Mouse (Mus musculus): ENCODE data around the gene Apip.

The Apip gene

GRCm38 (mm10) chr2:103102595-103102994 is 29.1 kb downstream of the Apip start:
- DNase-seq (ENCODE audit: low spot score), result no peak

DNA sequence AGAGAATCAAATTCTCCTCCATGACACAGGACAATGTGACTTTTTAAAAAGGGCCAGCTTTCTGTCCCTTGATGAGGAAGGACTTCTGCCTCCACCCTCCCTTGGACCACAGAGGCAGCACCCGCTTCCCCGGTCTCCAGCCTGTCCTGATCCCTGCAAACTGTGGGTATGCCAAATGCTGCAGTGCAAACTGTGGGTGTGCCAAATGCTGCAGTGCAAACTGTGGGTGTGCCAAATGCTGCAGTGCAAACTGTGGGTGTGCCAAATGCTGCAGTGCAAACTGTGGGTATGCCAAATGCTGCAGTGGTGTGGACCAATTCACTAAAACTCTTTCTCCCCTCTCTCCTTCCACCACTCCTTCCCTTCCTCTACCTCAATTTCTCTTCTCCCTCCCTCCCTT is 32.7 kb downstream of the Apip start:
- DNase-seq (ENCODE audit: low spot score), result no peak

DNA sequence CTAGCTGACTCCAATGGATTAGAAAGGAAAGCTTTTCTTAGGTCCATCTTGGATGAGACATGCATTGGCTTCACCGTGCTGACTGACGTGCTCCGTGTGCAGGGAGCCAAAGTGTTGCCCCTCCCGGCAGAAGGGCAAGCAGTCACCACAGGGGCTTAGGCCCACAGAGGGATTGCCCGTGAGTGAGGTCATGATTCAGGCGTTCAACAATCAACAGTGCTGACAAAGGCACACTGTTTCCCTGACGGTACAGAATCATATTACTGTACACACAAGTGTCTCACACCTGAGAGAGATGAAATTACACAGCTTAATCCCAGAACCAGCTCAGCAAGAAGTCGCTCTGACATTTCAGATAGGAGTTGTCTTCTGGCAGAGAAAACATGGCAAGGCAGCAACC is 38.2 kb downstream of the Apip start:
- DNase-seq (ENCODE audit: low spot score), result no peak

DNA sequence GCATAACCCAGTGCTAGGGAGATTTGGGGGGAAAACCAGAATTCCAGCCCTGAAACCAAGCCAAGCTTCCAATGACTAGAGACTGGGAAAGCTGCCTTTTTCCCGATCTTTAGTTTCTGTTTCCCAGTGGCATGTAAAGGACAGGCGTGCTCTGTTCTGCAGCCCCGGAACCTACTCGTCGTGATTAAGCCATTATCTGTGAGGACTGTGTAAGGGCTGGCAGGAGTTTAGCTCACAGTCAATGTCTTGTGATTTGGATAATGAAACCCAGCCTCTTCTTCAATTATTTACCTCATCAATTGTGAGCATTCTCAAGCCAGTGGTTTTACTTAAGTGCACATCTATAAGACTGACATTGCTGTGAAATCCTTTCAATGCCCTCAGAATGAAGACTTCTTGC is 43.7 kb downstream of the Apip start:
- DNase-seq (ENCODE audit: low spot score), result no peak

GRCm38 (mm10) chr2:103118324-103119196 is 45.1 kb downstream of the Apip start:
- no peak for DNase-seq (ENCODE audit: low spot score)

DNA sequence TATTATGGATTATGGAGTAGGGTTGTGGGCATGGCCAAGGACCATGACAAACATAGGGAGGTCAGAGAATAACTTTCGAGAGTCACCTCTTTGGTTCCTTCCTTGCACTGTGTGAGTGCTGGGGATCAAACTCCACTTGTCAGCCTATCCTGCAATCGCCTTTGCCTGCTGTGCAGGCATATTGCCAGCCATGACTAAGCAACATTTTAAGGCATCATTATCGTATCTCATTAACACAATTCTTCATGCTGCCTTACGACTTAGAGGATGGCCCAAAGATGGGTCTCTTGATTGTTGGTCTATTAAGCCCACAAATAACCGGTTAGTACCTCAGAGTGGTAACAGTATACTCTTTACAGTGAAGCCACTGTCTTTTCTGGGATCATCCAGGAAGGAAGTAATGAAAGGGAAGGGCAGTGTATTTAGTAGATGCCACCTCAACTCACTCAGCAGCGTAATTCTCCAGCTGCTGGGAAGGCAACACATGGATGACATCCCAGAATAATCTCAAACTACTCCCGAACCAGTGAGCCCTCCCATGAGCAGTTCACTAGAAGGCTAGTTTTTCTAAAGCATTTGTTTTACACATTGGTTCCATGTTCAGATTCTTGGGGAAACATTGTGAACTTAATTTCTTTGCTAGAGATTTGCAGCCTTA is 45.9 kb downstream of the Apip start:
- no peak for DNase-seq (ENCODE audit: low spot score)

DNA sequence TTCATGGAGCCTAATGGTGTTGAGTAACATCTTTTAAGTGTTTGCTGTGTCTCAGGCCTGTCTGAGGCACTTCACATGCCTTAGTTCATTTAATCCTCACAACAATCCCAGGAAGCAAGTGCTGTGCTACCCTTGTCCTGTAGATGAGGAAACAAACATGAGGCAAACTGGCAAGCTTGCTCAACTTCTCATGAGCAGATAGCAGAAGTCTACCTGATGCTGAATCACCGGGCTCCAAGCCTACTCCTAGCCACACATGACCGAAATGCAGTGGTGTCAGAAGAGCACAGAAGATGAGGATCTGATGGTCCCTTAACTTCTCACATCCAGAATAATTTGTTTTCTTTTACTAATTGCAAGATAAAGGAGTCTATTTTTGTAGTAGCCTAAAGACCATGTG is 56.2 kb downstream of the Apip start:
- no peak for DNase-seq (ENCODE audit: low spot score)

DNA sequence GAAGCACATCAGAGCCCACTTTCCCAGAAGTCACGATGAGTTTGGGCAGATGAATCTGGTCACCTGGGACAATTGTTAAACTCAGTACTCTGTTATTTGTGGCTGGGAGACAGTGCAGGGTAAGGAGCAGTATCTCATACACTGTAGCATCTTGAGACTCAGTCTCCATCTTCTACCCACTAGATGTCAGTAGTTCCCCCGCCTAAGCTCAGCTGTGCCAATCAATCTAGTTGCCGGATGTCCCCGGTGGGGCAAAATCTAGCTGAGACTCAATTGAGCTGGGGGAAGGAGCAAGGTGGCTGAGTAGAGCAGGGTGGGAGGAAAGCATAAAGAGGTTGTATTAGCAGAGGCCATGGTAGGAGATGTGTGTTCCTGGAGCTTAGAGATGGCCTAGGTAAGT is 57.7 kb downstream of the Apip start:
- no peak for DNase-seq (ENCODE audit: low spot score)

DNA sequence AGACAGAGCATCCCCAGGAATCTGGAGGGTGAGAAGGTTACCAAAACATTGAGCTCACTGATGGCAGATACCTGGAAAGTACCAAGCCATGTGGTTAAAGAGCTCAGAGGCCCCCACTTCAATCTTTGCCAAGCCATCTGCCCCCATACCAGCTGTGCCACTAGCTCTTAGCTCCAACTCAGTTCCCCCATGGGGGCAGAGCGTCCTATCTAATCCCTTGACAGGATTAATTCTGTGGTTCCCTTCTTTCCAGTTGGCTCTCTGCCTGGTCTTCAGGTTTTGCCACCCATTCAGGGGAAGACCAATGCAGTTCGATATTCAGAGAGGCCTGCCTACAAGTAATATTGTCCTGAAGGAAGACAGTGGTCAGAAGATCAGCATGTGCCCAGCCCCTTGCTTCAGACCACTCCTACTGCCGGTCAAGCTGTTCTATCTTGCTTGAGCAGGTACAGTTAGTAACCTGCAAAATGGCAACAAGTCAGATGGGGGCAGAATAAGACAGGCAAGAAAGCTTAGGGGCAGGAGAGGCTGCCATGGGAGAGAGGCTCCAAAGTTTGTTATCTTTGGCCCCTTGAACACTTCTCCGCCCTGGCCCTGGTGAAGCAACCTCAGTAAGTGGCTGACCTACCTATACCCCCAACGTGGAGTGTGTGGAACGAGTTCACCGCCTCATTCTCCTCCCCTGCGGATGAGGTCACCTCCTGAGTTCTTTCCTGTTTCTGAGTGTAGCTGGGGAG is 65.2 kb downstream of the Apip start:
- DNase-seq (ENCODE audit: low spot score), result peak; percentile 7
